Mouse (Mus musculus): ENCODE data around the gene Zc3hc1. TPM values are rescaled to one million over a fixed set of nuclear protein-coding genes. Genes with fewer than 3 reads are reported as not detected.
"Not testable (repeated sequence)": the region's sequence is repeated elsewhere in the genome, so short reads cannot be mapped to it uniquely, and the experiment has no call there.

Zc3hc1 gene
- polyA plus RNA-seq (2017; shearing (Covaris generic)) = 10 to 100 TPM; 44.5 to 48.8 TPM

DNA sequence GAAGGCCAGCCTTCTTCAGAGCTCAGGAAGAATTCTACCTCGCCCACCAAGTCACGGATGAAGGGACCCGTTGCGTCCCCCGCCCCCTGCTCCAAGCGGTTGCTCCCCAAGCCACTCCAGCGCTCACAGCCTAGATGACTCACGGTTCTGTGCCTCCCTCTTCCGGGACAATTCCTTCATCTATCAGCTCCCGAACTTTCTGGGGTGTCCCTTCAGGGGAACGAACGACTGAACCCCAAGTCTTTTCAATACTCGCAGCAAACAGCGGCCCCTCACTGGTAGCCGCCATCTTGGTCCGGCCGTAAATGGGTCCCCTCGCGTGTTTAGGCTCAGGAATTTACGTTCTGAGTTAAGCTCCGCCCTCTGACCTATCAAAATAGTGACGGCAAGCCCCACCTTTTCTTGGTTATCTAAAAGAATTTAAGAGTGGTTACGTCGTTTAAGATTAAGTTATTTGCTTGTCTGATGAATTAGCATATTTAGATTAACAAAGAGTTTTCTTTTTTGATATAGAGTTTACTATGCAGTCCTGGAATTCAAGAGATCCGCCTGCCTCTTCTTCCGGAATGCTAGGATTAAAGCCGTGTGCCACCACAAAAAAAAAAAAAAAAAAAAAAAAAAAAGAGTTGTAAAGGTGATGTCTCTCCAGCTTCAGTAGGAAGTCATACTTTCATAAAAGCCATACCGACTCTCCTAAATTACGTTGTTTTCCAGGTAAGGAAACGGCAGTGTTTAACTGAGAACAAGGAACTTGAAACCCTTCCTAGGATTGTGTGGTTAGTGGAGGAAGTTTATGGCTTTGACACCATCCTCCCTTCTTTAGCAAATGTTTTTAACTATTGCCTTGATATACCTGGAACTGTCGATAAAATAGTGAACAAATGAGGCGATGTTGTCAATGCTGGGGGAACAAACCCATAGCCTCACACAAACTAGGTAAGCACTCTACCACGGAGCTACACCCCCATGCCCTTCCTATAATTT is at the start of gene Zc3hc1:
Gene Zc3hc1 (minus strand): TSS at position 315 of the 984 bp plus-strand sequence.
- ATAC-seq = peak; percentile 98

DNA sequence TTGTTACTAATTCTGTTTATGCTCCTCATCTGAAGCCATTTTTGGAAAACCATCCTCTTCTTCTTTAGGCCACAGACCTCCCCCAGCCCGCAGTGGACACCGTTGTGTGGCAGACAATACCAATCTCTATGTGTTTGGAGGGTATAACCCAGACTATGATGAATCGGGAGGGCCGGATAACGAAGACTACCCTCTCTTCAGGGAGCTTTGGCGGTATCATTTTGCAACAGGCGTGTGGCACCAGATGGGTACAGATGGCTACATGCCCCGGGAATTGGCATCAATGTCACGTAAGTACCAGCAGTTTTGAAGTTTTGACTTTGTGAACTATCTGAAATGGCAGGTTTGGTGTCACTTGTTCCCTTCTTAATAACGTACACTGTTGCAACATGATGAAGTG is 48.7 kb upstream of the Zc3hc1 start:
- no peak for ATAC-seq

DNA sequence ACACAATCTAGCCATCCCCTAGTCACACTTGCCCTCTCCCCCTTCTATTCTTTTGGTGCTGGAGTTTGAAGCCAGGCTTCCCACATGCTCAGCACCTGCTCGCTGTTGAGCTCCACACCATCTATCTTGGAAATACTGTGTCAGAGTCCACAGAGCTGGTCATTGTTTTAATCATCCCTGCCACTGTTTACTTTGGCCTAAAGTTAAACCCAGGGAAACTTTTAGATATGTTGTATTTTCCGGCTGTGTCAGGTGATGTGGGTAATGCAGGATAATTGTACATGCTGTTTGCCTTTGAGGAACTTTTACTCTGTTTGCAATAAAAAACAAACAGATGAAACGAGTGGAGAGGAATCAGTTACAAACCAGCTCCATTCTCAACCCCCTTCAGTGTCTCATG is 46.2 kb upstream of the Zc3hc1 start:
- no peak for ATAC-seq

DNA sequence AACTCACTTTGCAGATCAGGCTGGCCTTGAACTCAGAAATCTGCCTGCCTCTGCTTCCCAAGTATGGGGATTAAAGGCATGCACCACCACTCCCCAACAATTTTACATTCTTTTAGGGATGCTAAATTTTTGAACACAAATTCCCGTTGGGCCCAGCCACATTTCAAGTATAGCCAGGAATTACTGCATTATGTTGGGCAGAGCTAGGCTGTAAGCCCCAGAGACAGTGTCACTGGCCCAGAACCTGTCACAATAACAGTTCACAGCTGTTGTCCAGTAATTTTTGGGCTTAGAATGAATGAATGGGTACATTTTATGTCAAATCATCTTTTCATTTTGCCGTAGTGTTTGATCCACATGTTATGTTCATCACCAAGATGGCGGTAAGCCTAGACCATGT is 45.6 kb upstream of the Zc3hc1 start:
- no peak for ATAC-seq

DNA sequence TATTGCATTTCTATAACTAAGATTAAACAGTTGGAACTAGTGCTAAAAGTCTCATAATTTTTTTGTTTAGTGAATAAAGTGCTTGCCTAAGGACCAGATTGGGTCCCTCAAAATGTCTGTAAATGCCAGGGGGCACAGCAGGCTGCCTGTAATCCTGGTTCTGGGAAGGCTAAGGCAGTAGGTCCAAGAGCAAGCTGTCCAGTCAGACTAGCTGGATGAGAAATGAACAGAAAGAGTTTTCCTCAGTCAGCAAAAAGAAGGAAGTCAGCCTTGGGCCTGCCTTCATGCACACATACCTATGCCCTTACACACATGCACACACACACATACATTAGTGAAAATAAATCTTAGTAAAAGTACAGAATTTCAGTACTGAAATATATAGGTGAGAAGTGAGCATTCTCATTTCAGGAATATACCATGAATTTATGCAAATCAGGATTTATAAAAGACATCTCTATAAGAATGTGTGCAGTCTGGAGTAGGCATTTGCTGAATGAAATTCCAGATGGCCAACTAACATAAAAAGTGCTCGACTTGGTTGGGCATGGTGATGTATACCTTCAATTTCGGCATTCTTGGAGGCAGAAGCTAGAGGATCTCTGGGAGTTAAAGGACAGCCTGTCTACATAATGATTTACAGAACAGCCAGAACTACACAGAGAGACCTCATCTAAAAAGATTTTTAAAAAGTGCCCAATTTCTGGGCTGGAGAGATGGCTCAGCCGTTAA is 41.8 kb upstream of the Zc3hc1 start:
- ATAC-seq = no peak

DNA sequence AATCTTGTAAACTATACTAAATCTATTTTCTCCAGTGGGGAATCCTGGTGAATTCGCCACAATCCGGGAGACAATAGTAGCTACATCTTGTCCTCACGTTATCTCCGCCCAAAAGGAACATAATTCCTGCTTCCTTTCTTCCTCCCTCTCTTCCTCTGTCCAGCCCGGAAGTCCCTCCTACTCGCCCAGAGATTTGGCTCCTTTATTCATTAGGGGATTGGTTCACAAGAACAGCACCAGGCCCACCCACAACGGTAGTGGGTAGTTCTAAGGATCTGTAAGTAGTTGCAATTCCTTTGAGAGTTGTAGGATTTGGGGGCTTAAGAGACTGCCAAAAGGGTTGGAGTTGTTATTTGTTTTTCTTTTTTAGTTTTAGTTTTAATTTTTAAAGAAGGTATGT is 26.0 kb upstream of the Zc3hc1 start:
- no peak for ATAC-seq

DNA sequence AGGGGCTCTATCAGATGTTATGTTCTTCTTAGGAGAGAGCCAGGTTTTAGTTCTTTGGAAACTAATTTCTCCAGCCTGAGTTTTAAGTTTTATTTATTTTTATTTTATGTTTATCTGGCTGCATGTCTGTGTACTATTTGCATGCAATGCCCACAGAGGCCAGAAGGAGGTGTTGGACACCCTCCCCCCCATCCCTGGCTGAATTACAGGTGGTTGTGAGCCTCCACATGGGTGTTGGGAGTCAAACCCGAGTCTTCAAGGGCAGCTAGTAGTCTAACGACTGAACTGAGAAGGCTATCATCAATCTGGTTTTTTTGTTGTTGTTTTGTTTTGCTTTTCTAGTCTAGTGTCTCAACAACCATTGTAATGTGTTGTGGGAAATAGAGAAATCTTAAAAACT is 25.3 kb upstream of the Zc3hc1 start:
- ATAC-seq = no peak

DNA sequence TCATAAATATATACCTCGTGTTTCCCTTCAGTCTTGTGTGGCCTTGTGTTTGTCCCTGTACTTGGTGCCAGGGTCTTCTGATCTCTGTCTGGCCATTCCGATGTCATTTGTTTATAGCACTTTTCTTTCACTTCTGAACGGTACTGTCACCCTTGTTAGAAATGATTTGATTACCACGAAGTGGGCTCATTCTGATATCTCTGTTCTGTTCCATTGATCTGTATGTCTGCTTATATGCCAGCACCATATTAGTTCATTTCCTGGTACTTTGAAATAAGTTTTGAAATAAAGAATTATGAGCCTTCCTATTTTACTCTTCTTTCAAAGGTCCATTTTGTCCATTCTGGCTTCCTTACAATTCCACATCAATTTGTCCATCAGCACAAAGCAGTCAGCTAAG is 20.5 kb upstream of the Zc3hc1 start:
- no peak for ATAC-seq

DNA sequence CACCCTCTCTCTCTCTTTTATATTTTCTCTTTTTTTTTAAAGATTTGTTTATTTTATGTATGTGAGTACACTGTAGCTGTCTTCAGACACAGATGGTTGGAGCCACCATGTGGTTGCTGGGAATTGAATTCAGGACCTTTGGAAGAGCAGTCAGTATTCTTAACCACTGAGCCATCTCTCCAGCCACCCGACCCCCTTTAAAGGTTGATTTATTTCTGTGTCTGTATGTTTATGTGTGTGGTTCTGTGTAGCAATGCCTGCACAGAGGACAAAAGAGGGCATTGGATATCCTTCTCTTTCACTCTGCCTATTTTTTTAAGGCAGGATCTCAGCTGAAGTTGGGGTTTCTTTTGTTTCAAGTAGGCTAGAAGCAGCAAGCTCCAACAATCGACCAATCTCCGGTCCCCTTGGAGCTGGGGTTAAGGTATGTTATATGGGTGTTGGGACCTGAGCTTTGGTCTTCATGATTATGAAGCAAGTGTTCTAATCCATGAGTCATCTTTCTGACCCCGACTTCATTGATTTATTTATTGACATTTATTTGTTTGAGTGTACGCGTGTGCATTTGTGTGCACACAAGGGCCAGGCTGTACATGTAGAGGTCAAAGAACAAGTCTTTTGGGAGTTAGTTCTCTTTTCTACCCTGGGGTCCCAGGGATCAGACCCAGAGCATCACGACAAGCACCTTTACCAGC is 18.7 kb upstream of the Zc3hc1 start:
- ATAC-seq = no peak

DNA sequence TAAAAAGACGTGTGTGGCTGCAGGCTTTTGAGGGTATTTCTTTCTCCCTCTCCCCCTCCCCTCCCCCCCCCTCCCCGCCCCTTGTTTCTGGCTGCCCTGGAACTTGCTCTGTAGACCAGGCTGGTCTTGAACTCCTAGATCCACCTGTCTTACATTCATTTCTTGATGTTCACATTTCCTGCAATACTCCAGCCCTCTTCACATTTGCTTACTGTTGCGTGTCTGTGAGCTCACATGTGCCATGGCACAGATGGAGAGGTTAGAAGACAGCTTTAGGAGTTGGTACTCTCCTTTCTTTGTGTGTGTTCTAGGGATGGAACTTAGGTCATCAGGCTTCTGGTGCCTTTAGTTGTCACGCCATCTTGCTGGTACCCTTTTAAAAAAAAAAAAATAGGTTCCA is 17.4 kb upstream of the Zc3hc1 start:
- ATAC-seq = no peak

DNA sequence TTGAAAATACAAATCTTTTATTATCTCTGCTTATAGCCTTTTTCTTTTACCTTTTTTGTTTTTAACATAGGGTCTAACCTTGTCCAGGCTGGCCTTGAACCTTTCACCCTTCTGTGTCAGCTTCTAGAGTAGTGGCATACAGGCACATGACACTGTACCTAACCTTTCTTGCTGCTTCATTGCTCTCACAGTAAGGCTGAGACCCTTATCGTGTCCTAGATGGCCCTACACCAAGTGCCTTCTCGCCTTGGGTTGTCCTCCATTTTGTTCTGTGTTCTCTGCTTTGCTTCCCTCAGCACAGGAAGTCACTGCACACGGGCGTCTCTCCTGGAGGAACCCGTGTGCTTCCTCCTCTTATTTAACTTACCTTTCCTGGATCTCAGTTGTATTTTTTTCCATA is 13.8 kb upstream of the Zc3hc1 start:
- ATAC-seq = no peak

DNA sequence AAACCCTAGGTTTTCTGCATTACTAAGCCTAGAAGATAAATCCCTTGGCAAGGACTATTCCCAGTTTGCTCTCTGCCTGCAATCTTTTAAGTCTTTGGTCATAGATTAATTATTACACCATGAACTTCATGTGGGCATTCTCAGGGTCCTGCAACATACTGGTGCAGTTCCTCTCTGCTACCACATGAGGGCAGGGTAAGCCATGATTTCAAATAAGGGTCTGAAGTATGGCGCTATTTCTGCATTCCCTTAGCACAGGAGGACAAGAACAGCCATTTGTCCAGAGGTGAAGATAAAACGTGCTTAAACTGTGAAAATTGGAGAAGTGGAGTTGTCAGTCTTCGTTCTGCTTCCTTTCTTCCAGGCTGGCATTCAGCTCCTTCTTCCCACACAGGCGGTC is 12.6 kb upstream of the Zc3hc1 start:
- ATAC-seq = peak; percentile 32

DNA sequence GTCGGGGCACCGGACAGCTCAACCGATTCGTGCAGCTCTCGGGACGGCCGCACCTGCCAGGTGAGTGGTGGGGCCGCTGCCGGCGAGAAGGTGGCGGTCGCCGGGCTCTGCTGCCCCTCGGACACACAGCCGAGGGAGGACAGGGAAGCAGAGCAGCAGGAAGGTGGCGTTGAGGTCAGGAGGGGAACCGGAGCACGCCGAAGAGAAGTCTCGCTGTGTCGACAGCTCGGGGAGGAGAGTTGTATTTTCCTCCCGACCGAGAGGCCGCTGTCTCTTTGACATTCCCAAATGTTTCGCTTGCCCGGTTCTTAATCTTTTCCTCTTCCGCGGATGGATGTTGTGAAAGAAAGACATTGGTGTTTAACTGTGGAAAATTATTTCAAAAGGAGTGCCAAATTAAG is 11.3 kb upstream of the Zc3hc1 start:
- no peak for ATAC-seq

DNA sequence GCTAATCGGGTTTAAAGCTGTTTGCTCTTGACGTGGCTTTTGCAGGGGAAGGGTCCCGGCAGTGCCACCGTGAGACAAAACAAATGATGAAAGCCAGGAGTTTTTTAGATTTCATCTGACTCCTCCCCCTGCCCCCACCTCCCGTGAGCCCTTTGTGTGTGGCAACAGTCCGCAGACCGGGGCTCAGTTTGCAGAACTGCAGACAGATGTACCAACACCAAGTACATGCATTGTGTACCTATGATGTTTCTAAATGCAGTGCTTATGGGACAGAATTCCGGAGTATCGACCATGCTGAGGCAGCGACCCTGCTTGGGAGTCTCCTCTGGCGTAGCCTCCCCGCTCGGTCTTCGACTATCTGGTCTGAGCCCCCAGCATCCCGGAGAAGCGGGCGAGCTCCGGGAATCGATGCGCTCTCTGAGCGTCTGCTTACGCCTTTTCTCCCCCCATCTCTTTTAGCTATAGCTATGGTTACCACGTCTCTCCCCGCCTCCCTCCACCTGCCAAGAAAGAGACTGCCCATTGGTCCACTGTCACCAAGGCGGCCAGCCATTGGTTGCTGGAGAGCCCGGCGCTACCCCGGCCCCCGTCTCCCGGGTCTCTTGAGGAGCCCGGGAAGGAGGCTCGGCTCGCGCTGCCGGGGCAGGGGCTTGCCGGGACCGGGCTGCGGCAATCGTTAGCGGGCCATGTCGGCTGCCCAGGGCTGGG is 10.6 kb upstream of the Zc3hc1 start, which contains the start of gene Klhdc10:
Gene Klhdc10 (plus strand): TSS at position 561 of the 708 bp plus-strand sequence.
- peak; percentile 97 for ATAC-seq

DNA sequence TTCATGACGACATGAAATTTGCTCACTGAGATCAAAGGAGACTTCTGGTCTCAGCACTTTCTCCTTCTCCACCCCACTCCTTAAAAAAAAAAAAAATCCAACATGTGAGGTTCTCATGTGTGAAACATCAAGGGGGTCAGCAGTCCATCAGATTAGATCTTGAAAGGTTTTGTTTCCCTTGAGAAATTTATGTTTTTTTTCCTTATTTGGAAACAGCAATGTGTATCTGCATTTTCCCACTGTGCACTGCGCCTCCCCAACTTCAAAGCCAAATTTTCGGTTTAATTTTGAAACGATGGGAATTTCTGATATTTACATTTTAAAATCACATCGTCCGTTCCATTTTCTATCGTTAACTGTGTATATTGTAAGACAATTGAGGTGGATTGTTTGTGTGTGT is 9.9 kb upstream of the Zc3hc1 start:
- no peak for ATAC-seq

DNA sequence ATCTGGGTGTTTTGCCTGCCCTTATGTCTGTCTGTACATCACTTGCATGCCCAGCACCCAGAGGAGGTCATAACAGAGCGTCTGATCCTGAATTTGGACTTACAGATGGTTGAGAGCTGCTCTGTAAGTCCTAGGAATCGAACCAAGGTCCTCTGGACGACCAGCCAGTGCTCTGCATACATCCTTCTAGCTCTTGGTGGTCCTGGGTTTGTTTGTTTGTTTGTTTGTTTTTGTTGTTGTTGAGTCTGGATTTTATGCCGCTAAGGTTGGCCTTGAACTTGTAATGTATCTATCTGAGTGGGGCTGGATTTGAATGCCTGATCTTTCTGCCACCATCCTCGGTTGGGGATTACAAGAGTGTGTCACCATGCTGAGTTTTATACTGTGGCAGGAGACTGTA is 9.3 kb upstream of the Zc3hc1 start:
- ATAC-seq = no peak

DNA sequence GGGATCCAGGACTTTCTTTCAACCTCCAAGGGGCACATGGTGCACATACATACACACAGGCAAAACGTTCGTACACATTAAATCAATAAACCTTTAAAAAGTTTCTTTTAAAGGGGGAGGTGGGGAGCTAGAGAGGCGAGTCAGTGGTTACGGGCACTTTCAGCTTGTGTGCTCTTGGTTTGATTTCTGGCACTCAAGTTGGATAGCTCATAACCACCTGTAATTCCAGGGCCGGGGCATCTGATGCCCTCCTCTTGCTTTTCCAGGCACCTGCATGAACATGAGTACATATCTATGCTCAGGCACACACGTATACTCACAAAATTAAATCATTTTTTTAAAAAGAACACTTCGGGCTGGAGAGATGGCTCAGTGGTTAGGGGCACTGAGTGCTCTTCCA is 1.2 kb upstream of the Zc3hc1 start:
- ATAC-seq = no peak

DNA sequence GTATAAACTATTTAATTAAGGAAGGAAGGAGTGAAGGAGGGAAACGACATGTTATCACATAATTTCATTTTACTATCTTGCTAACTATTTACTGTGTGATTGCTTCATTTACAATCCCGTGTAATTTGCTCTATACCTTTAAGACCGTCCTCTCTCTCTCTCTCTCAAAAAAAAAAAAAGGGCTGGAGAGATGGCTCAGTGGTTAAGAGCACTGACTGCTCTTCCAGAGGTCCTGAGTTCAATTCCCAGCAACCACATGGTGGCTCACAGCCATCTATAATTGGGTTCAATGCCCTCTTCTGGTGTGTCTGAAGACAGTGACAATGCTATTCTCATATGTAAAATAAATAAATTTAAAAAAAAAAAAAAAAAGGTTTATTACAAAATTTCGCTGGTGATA is 557 bp downstream of the Zc3hc1 start:
- ATAC-seq = not testable (repeated sequence)

DNA sequence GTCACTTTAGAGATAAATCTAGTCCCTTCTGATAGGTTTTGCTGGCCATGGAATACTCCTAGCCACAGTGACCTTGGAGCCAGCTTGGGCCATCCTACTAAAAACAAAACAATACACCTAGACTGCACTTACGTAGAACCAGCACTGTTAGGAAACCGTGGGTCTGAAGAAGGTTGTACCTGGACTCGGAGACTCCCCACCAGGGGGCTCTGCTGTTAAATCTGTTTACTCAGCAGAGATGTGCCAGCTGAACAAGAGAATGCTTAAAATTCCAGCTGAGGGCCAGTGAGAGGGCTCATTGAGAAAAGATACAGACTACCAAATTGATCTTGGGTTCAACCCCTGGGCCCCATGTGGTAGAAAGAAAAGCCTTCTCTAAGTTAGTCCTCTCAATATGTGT is 9.7 kb downstream of the Zc3hc1 start:
- no peak for ATAC-seq

DNA sequence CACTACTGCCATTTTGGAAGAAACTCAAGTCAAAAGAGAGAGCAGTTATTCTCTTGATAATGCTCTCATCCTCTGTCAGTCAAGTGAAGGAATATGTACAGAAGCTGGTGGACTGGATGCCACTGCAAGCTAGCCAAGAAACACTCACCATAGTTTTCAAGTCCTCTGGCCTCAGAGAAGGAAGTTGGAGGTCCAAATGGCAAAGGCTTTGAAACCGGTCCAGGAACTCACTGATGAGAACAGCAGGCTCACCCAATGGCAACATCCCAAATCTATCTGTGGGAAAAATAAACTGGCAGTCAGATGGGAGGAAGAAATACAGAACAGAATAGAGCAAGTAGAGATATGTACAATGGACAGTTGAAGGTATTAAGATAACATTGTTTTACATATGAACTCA is 15.0 kb downstream of the Zc3hc1 start:
- ATAC-seq = no peak

DNA sequence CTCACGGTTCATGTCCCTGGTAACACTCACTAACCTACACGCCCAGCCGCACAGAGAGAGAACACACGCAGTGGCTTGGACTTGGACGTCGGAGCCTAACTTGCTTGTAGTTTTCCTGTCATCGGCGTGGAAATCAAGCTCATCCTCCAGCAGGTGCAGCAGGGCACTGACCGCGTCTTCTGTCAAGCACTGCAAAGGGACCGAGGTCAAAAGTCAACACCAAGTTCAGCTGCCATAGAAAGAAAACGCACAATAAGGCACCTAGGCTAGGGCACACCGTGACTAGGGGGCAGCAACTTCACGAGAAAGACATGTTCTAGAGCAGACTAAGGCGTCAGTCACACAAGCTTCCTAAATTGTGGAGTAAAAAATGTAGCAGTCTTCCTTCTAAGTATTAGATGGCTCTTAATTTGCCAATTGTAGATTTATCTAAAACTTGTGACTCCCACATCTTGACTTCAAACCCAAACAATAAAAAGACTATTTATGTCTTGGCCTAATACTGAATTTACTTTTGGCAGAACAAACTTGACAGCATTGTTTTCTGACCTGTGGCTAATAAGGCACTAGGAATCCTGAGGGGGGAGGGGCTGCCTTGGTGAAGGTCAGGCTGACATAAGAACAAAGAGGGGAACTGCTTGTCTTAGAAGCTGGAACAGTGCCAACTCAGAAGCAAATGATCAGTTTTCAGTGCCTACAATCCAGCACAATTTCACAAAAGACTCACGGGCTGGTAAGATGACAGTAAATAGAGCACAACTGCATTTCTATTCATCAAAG is 15.9 kb downstream of the Zc3hc1 start:
- no peak for ATAC-seq

All from activated CD4-positive, CD25-positive, alpha-beta regulatory T cell, adult 4 months (primary cell).